In genomic region chr5:148946787-148947186, GRCm38 (mm10) we compare ENCODE assay signal across 10 mouse cellular contexts. TPM values are rescaled to one million over a fixed set of nuclear protein-coding genes. Genes with fewer than 3 reads are reported as not detected.
DNase-seq lines count a peak whose midpoint lies in the region; ATAC-seq and TF ChIP-seq lines count a peak whose summit lies in the region.
"Had no signal": no experiment of that assay in that cellular context is flagged by ENCODE, and none has a peak within 500 bp of the region (broad histone marks: within the 10 kb centered on the region; RNA-seq: fewer than 3 reads in every experiment).

No protein-coding gene starts in this region.

- no peak for TF ChIP-seq POLR2A in kidney, adult 2 months (IDR thresholded peaks at IDR 0.05; ENCODE audit: low read depth, low read length)
- TF ChIP-seq POLR2A in MEL (IDR thresholded peaks at IDR 0.05; ENCODE audit: control insufficient read depth in 1 of 2, insufficient read depth in 1 of 2, low read depth in 1 of 2, low read length in 2 of 2, poor library complexity in 1 of 2), result no peak

- no peaks in the 10 kb centered on the region for H3K79me2 ChIP-seq in MEL (ENCODE audit: control insufficient read depth, insufficient read depth, low read length, poor library complexity)

- TF ChIP-seq CTCF in kidney, adult 2 months (conservative IDR thresholded peaks at IDR 0.05; ENCODE audit: insufficient read depth, insufficient read length, low read depth, low read length), result peak; percentile 44
- TF ChIP-seq CTCF in MEL (IDR thresholded peaks at IDR 0.05 in 2 of 3, conservative IDR thresholded peaks at IDR 0.05 in 1 of 3; ENCODE audit: control insufficient read depth in 1 of 3, insufficient read depth in 1 of 3, low read depth in 2 of 3, low read length in 3 of 3, poor library complexity in 1 of 3, severe bottlenecking in 1 of 3), result peak; percentile 71 to 91 (median 81)

- ATAC-seq in kidney, embryonic 16.5 days (ENCODE audit: low FRiP score, low TSS enrichment), result no peak

- intact Hi-C loops in left cerebral cortex, postnatal 36 days (cut with DNase I), result no loop called here

- H3K9me3 ChIP-seq in kidney, embryonic 16.5 days (ENCODE audit: low read length), result peaks cover 5% of the 10 kb centered on the region
- no peaks in the 10 kb centered on the region for H3K9me3 ChIP-seq in MEL (replicated peaks; ENCODE audit: insufficient read depth, low read length)

- H3K4me2 ChIP-seq in kidney, embryonic 16.5 days (replicated peaks; ENCODE audit: low read depth, low read length), result no peak overlapping the region
- H3K4me2 ChIP-seq: heart, embryonic 13.5 days had no signal

- DNase-seq in kidney, adult 2 months, result peak; percentile 44
- DNase-seq in CD4-positive helper T cell, adult 2 months (ENCODE audit: low read depth, low spot score), result peak; percentile 29
- peak; percentile 93 for DNase-seq in MEL (ENCODE audit: low read depth, low spot score)
- DNase-seq in lung, postnatal 10 days, result peak; percentile 43
- no peak for DNase-seq in urinary bladder, postnatal 4 days (ENCODE audit: low spot score in 2 of 2)
- no peak for DNase-seq in gastrocnemius, adult 18-20 months (ENCODE audit: low spot score)
- DNase-seq in left cerebral cortex, postnatal 36 days (ENCODE audit: low spot score in 2 of 2), result no peak
- DNase-seq: layer of hippocampus, postnatal 36 days had no signal

- WGBS in kidney, adult 2 months, result 86% methylated on average over 5 of the region's 5 CpGs
- WGBS in kidney, embryonic 16.5 days, result 85% methylated on average over 5 of the region's 5 CpGs

- no peak for TF ChIP-seq EP300 in MEL (IDR thresholded peaks at IDR 0.05; ENCODE audit: low read depth in 1 of 2, low read length in 2 of 2)

- no peak overlapping the region for H3K27ac ChIP-seq in kidney, adult 2 months (ENCODE audit: insufficient read depth, low read depth, low read length)
- H3K27ac ChIP-seq in kidney, embryonic 16.5 days (ENCODE audit: low read length), result no peak overlapping the region
- no peak overlapping the region for H3K27ac ChIP-seq in MEL (ENCODE audit: control insufficient read depth, low read depth, low read length)
- H3K27ac ChIP-seq: heart, embryonic 13.5 days had no signal

- H3K36me3 ChIP-seq in kidney, adult 2 months (ENCODE audit: control insufficient read depth, insufficient read depth, low read length), result no peaks in the 10 kb centered on the region
- H3K36me3 ChIP-seq in kidney, embryonic 16.5 days (ENCODE audit: insufficient read depth, low read length), result no peaks in the 10 kb centered on the region
- H3K36me3 ChIP-seq in MEL (ENCODE audit: control insufficient read depth in 1 of 2, insufficient read depth in 2 of 2, low read length in 2 of 2), result no peaks in the 10 kb centered on the region
- H3K36me3 ChIP-seq: heart, embryonic 13.5 days had no signal

- no peaks in the 10 kb centered on the region for H3K27me3 ChIP-seq in kidney, adult 2 months (replicated peaks; ENCODE audit: control insufficient read depth, insufficient read depth, low read length)
- no peaks in the 10 kb centered on the region for H3K27me3 ChIP-seq in kidney, embryonic 16.5 days (ENCODE audit: insufficient read depth, low read length)
- H3K27me3 ChIP-seq in MEL (ENCODE audit: control insufficient read depth in 1 of 2, insufficient read depth in 2 of 2, low read length in 2 of 2), result no peaks in the 10 kb centered on the region
- H3K27me3 ChIP-seq: heart, embryonic 13.5 days had no signal

- TF ChIP-seq RAD21 in MEL (IDR thresholded peaks at IDR 0.05; ENCODE audit: low read depth, low read length), result peak; percentile 55

- no peak overlapping the region for H3K9ac ChIP-seq in kidney, embryonic 16.5 days (replicated peaks; ENCODE audit: low read length)
- no peak overlapping the region for H3K9ac ChIP-seq in MEL (ENCODE audit: control insufficient read depth, low read depth, low read length, poor library complexity, severe bottlenecking)
- H3K9ac ChIP-seq: heart, embryonic 13.5 days had no signal

- H3K4me3 ChIP-seq in kidney, adult 2 months (ENCODE audit: insufficient read depth, low read depth, low read length), result no peak overlapping the region
- H3K4me3 ChIP-seq in kidney, embryonic 16.5 days (ENCODE audit: low read length), result no peak overlapping the region
- no peak overlapping the region for H3K4me3 ChIP-seq in MEL (ENCODE audit: control insufficient read depth in 1 of 2, insufficient read depth in 1 of 2, low read depth in 2 of 2, low read length in 2 of 2)
- H3K4me3 ChIP-seq: heart, embryonic 13.5 days had no signal

- H3K4me1 ChIP-seq in kidney, adult 2 months (ENCODE audit: control insufficient read depth, insufficient read depth, low read length), result no peaks in the 10 kb centered on the region
- peaks cover 11% of the 10 kb centered on the region for H3K4me1 ChIP-seq in kidney, embryonic 16.5 days (ENCODE audit: insufficient read depth, low read length)
- no peaks in the 10 kb centered on the region; a peak in 1 of 4 replicates for H3K4me1 ChIP-seq in MEL (ENCODE audit: control insufficient read depth in 1 of 2, insufficient read depth in 2 of 2, low read length in 2 of 2)

TF ChIP-seq in MEL, 35 proteins besides CTCF, POLR2A, EP300 and RAD21:
- TF ChIP-seq USF1 (IDR thresholded peaks at IDR 0.05; ENCODE audit: low read depth, low read length), result peak; percentile 83
- TF ChIP-seq USF2 (IDR thresholded peaks at IDR 0.05; ENCODE audit: borderline replicate concordance in 1 of 2, insufficient read depth in 1 of 2, low read depth in 1 of 2, low read length in 2 of 2), result peak in 1 of 2 experiments; percentile 29; a peak in 1 of 4 replicates
- no peak for TF ChIP-seq ZKSCAN1 (IDR thresholded peaks at IDR 0.05; ENCODE audit: low read depth, low read length)
- no peak for TF ChIP-seq E2F4 (IDR thresholded peaks at IDR 0.05; ENCODE audit: borderline replicate concordance, low read depth, low read length)
- TF ChIP-seq GATA1 (IDR thresholded peaks at IDR 0.05; ENCODE audit: low read depth, low read length), result no peak
- TF ChIP-seq NELFE (IDR thresholded peaks at IDR 0.05; ENCODE audit: low read depth, low read length), result no peak
- TF ChIP-seq SMC3 (IDR thresholded peaks at IDR 0.05; ENCODE audit: low read depth, low read length), result peak; percentile 85
- TF ChIP-seq ZC3H11A (IDR thresholded peaks at IDR 0.05; ENCODE audit: low read depth, low read length), result peak; percentile 57
- no peak for TF ChIP-seq GABPA (IDR thresholded peaks at IDR 0.05; ENCODE audit: low read depth, low read length)
- TF ChIP-seq POLR2AphosphoS2 (IDR thresholded peaks at IDR 0.05; ENCODE audit: low read length), result no peak
- TF ChIP-seq MAZ (IDR thresholded peaks at IDR 0.05; ENCODE audit: low read depth, low read length), result no peak
- no peak for TF ChIP-seq UBTF (IDR thresholded peaks at IDR 0.05; ENCODE audit: borderline replicate concordance, insufficient read depth, low read depth, low read length)
- TF ChIP-seq SIN3A (IDR thresholded peaks at IDR 0.05; ENCODE audit: low read length), result 0 out of 2 replicates have a peak, but pooled peaks have one; percentile 15
- TF ChIP-seq MAX (IDR thresholded peaks at IDR 0.05; ENCODE audit: low read length), result peak; percentile 92
- no peak for TF ChIP-seq CHD2 (IDR thresholded peaks at IDR 0.05; ENCODE audit: low read length)
- no peak for TF ChIP-seq BHLHE40 (IDR thresholded peaks at IDR 0.05; ENCODE audit: borderline replicate concordance, low read depth, low read length)
- no peak for TF ChIP-seq JUND (IDR thresholded peaks at IDR 0.05; ENCODE audit: low read depth, low read length)
- no peak for TF ChIP-seq POLR2AphosphoS5 (IDR thresholded peaks at IDR 0.05; ENCODE audit: borderline replicate concordance, low read depth, low read length)
- TF ChIP-seq MXI1 (IDR thresholded peaks at IDR 0.05; ENCODE audit: low read depth, low read length), result peak; percentile 72
- no peak for TF ChIP-seq TCF12 (IDR thresholded peaks at IDR 0.05; ENCODE audit: low read depth, low read length)
- no peak for TF ChIP-seq ELF1 (IDR thresholded peaks at IDR 0.05; ENCODE audit: low read depth, low read length)
- TF ChIP-seq MYC (IDR thresholded peaks at IDR 0.05; ENCODE audit: low read depth, low read length), result peak; percentile 95
- no peak for TF ChIP-seq ZNF384 (IDR thresholded peaks at IDR 0.05; ENCODE audit: low read depth, low read length)
- TF ChIP-seq NRF1 (IDR thresholded peaks at IDR 0.05; ENCODE audit: insufficient read depth, low read depth, low read length, poor library complexity, severe bottlenecking), result no peak

RNA-seq across cellular contexts. Expression of gene Katnal1, which starts 17.7 kb away (rescaled TPM):
- polyA plus RNA-seq in kidney, adult 2 months (2012; rRNA removed), result 6.6 and 7.5 TPM in 2 replicates
- polyA plus RNA-seq in kidney, embryonic 16.5 days (2015; fragmentation: Nextera tagmentation; extraction: Ambion mirVana), result 10.0 and 12.9 TPM in 2 replicates
- total RNA-seq in MEL (2012; rRNA removed), result 13.6 and 14.8 TPM in 2 replicates
- 10 to 100 TPM in 1 of 2 experiments, not detected in 1; 12.8 TPM for polyA plus RNA-seq in MEL (2012; ENCODE audit: insufficient read depth in 1 of 2, insufficient read length in 2 of 2, low read depth in 1 of 2, low replicate concordance in 2 of 2, missing spikeins in 1 of 2)
- total RNA-seq in gastrocnemius, adult 18-20 months (2021), result 1 to 10 TPM; 4.5 to 6.0 TPM
- total RNA-seq in left cerebral cortex, postnatal 36 days (2021), result 10 to 100 TPM; 69.5 to 72.8 TPM

RNA-seq across cellular contexts. Expression of gene Gm42791, which starts 48.2 kb away (rescaled TPM):
- not detected in 2 replicates for polyA plus RNA-seq in kidney, adult 2 months (2012; rRNA removed)
- 0.42 TPM in 1 of 2 replicates, not detected in the other for polyA plus RNA-seq in kidney, embryonic 16.5 days (2015; fragmentation: Nextera tagmentation; extraction: Ambion mirVana)
- total RNA-seq in MEL (2012; rRNA removed), result 1.2 TPM in 1 of 2 replicates, not detected in the other
- polyA plus RNA-seq in MEL (2012; ENCODE audit: insufficient read depth in 1 of 2, insufficient read length in 2 of 2, low read depth in 1 of 2, low replicate concordance in 2 of 2, missing spikeins in 1 of 2), result 1 to 10 TPM in 1 of 2 experiments, not detected in 1; 2.1 TPM
- total RNA-seq in gastrocnemius, adult 18-20 months (2021), result 1 to 10 TPM; 2.1 to 5.3 TPM
- total RNA-seq in left cerebral cortex, postnatal 36 days (2021), result 10 to 100 TPM; 14.8 to 36.1 TPM

Comparison
In these comparisons a context has a peak if more than half of its experiments do, and no peak if none do; other contexts are left out.
1. DNase-seq: peak in kidney, adult 2 months (single experiment), CD4-positive helper T cell, adult 2 months (single experiment), MEL (single experiment) and lung, postnatal 10 days (single experiment); none in urinary bladder, postnatal 4 days (0 of 2), gastrocnemius, adult 18-20 months (single experiment) and left cerebral cortex, postnatal 36 days (0 of 2).